Mouse (Mus musculus) heart, embryonic 16.5 days (tissue): ENCODE data around the gene Commd9. TPM values are rescaled to one million over a fixed set of nuclear protein-coding genes. Genes with fewer than 3 reads are reported as not detected.

Experiments
- polyA plus RNA-seq: library from polyadenylated mRNA; unstranded; fragments of >200 nt; fragmentation: Nextera tagmentation; extraction: Ambion mirVana; gene quantifications from 2 replicates; pipeline ENCODE4 v1.2.1, GENCODE M21; 2015

The Commd9 gene
- polyA plus RNA-seq, 1 experiment from 2014 or later = 51.8 TPM

Other genes with a start within 250 kb of the Commd9 start
- gene Rag1, start 236.7 kb upstream of the Commd9 start, polyA plus RNA-seq = 6.4 and 15.8 TPM in 2 replicates
- 60.3 and 63.3 TPM in 2 replicates for gene B230118H07Rik, start 236.7 kb upstream of the Commd9 start, polyA plus RNA-seq
- 5.8 and 6.2 TPM in 2 replicates for gene Traf6, start 207.8 kb upstream of the Commd9 start, polyA plus RNA-seq
- 6.2 and 9.4 TPM in 2 replicates for gene Prr5l, start 3.2 kb upstream of the Commd9 start, polyA plus RNA-seq